Mouse (Mus musculus) lung, embryonic 15.5 days (tissue): Measurements from ENCODE around the gene Smarca2. TPM values are rescaled to one million over a fixed set of nuclear protein-coding genes. Genes with fewer than 3 reads are reported as not detected.

Experiments used
- ATAC-seq: fragments of 200-750 bp; cut with Nextera tagmentation; 2 replicates; pipeline ENCODE4 v1.8.0; 2017; ENCODE audit warnings: moderate number of reproducible peaks, borderline replicate concordance; ENCODE audit not compliant: low FRiP score, low TSS enrichment; ENCODE audit errors: extremely low read depth
- H3K27ac ChIP-seq: fragments of 300-500 bp; sonication (generic); 2 replicates; pipeline ENCODE4 v1.5.1; 2015; ENCODE audit warnings: moderate library complexity, mild to moderate bottlenecking, inconsistent platforms
- H3K27me3 ChIP-seq: fragments of 300-500 bp; sonication (generic); 2 replicates; pipeline ENCODE4 v1.6.1; 2015; ENCODE audit warnings: inconsistent platforms
- H3K36me3 ChIP-seq: fragments of 300-500 bp; sonication (generic); 2 replicates; pipeline ENCODE4 v1.6.1; 2015; ENCODE audit warnings: inconsistent platforms
- H3K4me1 ChIP-seq: fragments of 300-500 bp; sonication (generic); 2 replicates; pipeline ENCODE4 v1.6.1; 2015; ENCODE audit warnings: inconsistent platforms
- H3K4me2 ChIP-seq: fragments of 300-500 bp; sonication (generic); 2 replicates; pipeline ENCODE4 v1.6.1; 2015; ENCODE audit warnings: inconsistent platforms, mild to moderate bottlenecking, moderate library complexity
- H3K4me3 ChIP-seq: fragments of 300-500 bp; sonication (generic); 2 replicates; pipeline ENCODE4 v1.5.1; 2015; ENCODE audit warnings: mild to moderate bottlenecking, inconsistent platforms
- H3K9ac ChIP-seq: fragments of 300-500 bp; sonication (generic); 2 replicates; pipeline ENCODE4 v1.6.1; 2015; ENCODE audit warnings: inconsistent platforms
- H3K9me3 ChIP-seq: fragments of 300-500 bp; sonication (generic); 2 replicates; pipeline ENCODE4 v1.6.1; 2016; ENCODE audit warnings: inconsistent platforms
- WGBS: fragments of 180-500 bp; shearing (Covaris S2); methylation state at CpG from one replicate; pipeline ENCODE4 v1.1.7; 2015; 5-methylcytosine and 5-hydroxymethylcytosine counted together
- polyA plus RNA-seq: library from polyadenylated mRNA; unstranded; fragments of >200 nt; fragmentation: Nextera tagmentation; extraction: Ambion mirVana; gene quantifications from 2 replicates; pipeline ENCODE4 v1.2.1, GENCODE M21; 2015

Smarca2 gene
- polyA plus RNA-seq, 1 experiment from 2014 or later = 45.3 TPM

- no peak overlapping the region for H3K27ac ChIP-seq
- H3K4me2 ChIP-seq = no peak overlapping the region
- no peaks in the 10 kb centered on the region for H3K4me1 ChIP-seq
- H3K9ac ChIP-seq = no peak overlapping the region
- no peak overlapping the region for H3K4me3 ChIP-seq
- H3K36me3 ChIP-seq = peaks cover 16% of the 10 kb centered on the region
- H3K27me3 ChIP-seq = no peaks in the 10 kb centered on the region
- WGBS = 83% methylated on average over 6 of the region's 6 CpGs
- no peak for ATAC-seq
- H3K9me3 ChIP-seq = no peaks in the 10 kb centered on the region
Measured at GRCm38 (mm10) chr19:26767941-26768340, 163.1 kb downstream of the Smarca2 start.

GRCm38 (mm10) chr19:26768846-26769245 lies 164.0 kb downstream of the Smarca2 start:
- Histone ChIP-seq H3K4me1 (no peaks in the 10 kb centered on the region), H3K9ac (no peak overlapping the region), H3K9me3 (no peaks in the 10 kb centered on the region), H3K4me2 (no peak overlapping the region), H3K27ac (no peak overlapping the region), H3K27me3 (no peaks in the 10 kb centered on the region), H3K36me3 (peaks cover 16% of the 10 kb centered on the region), H3K4me3 (no peak overlapping the region)
- 84% methylated on average over 5 of the region's 5 CpGs for WGBS
- ATAC-seq = no peak

DNA sequence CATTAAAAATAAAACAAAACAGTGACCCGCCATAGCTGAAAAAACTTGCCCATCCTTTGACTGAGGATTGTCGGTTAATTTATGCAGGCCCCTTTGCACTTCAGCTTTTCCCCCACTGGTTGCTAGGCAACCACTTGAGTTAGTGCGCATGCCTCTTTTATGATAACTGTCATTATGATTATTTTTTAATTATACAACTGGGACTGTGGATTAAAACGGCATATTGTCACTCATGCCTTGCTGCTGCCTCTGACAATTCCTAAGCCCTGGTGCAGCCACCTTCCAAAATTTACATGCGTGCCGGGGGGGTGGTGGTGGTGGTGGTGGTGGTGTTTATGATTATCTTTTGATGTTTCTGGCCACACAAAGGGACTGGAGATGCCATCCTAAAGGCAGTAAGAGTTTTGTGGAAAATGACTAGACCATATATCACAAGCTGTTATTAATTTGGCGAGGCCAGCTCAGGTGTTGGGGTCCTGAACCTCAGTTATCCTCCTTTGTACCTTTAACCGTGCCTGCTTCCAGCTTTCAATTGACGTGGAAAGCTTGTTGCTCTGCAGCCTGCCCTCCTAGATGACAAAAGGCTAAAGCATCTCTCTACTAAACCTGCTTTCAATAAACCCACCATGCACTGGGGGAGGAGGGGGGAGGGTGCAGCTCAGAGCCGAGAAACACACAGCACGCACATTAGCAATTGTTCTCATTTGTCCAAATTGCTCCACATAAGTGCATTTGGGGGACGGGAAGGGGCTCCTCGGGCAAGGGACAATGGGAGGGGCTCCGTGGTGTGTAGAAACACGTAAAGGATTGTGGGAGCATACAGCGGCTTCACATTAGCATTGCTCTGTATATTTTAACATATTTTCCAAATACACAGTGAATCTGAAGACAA lies 165.0 kb downstream of the Smarca2 start:
- Histone ChIP-seq H3K9me3 (no peaks in the 10 kb centered on the region), H3K27ac (no peak overlapping the region), H3K4me3 (no peak overlapping the region), H3K36me3 (peaks cover 26% of the 10 kb centered on the region), H3K4me1 (no peaks in the 10 kb centered on the region), H3K9ac (no peak overlapping the region), H3K4me2 (no peak overlapping the region), H3K27me3 (no peaks in the 10 kb centered on the region)
- no peak for ATAC-seq
- 64% methylated on average over 16 of the region's 16 CpGs for WGBS

DNA sequence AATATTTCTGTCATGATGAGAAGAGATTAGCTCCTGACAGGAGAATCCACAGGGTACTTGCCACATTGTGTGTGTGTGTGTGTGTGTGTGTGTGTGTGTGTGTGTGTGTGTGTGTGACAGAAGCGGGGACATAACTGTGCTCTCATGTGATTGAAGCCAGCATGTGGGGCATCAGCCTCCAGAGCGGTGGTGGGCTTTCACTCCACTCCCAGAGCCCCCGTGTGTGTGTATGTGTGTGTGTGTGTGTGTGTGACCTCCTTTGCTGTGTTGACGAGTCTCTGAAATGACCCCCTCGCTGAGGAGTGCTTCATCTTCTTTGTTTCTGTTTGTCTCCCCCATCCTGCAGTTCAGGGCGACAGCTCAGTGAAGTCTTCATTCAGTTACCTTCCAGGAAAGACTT lies 165.7 kb downstream of the Smarca2 start:
- H3K4me2 ChIP-seq = no peak overlapping the region
- H3K27ac ChIP-seq = no peak overlapping the region
- no peaks in the 10 kb centered on the region for H3K27me3 ChIP-seq
- H3K9ac ChIP-seq = no peak overlapping the region
- WGBS = 63% methylated on average over 6 of the region's 6 CpGs
- no peaks in the 10 kb centered on the region for H3K4me1 ChIP-seq
- H3K9me3 ChIP-seq = no peaks in the 10 kb centered on the region
- ATAC-seq = no peak
- H3K36me3 ChIP-seq = peaks cover 29% of the 10 kb centered on the region
- H3K4me3 ChIP-seq = no peak overlapping the region

DNA sequence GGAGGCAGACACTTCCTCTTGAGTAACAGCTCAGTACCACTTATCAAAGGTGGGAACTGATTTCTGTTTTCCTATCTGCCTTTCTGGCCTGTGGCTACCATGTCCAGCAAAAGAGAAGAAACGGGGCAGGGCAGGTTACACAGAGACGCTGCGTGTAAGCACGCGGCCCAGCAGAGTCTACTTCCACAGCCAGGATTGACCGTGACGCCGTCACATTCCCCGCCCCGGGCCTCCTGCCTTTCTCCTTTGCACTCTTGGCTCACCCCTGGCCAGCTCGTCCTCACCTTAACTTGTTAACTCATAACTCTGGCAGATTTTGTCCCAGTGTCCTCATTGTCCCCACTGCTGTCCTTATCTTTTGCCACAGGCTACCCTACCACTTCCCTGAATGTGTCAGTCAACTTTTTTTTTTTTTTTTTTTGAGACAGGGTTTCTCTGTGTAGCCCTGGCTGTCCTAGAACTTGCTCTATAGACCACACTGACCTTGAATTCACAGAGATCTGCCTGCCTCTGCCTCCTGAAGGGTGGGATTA lies 167.3 kb downstream of the Smarca2 start:
- ATAC-seq = no peak
- Histone ChIP-seq H3K4me2 (no peak overlapping the region), H3K4me3 (no peak overlapping the region), H3K9ac (no peak overlapping the region), H3K27me3 (no peaks in the 10 kb centered on the region), H3K27ac (no peak overlapping the region), H3K9me3 (no peaks in the 10 kb centered on the region), H3K4me1 (no peaks in the 10 kb centered on the region), H3K36me3 (peaks cover 41% of the 10 kb centered on the region)
- WGBS = 94% methylated on average over 11 of the region's 11 CpGs

- Histone ChIP-seq H3K9ac (no peak overlapping the region), H3K9me3 (no peaks in the 10 kb centered on the region), H3K4me3 (no peak overlapping the region), H3K4me2 (no peak overlapping the region), H3K27me3 (no peaks in the 10 kb centered on the region), H3K4me1 (no peaks in the 10 kb centered on the region), H3K36me3 (peaks cover 63% of the 10 kb centered on the region), H3K27ac (no peak overlapping the region)
- no peak for ATAC-seq
- WGBS = 69% methylated on average over 27 of the region's 27 CpGs
Measured at GRCm38 (mm10) chr19:26776066-26777025, 171.5 kb downstream of the Smarca2 start.

DNA sequence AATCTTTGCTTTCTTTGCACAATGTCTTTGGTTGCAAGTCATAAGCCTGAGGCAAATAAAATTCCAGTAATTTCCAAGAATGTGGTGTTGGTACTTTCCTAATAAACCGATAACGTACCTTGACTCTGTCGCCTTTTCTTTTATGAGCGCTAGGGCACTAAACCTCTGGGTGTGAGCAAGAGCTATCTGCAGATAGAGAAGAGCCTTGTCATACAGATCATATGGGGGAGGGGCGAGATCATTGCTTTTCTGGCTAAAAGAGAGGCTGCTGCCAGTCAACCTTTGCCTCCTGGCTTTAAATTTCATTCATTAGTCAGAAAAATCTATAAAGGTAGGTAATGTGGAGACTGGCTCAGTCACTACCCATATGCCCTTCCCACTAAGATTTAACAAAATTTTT lies 173.3 kb downstream of the Smarca2 start:
- Histone ChIP-seq H3K9me3 (no peaks in the 10 kb centered on the region), H3K4me1 (no peaks in the 10 kb centered on the region), H3K4me2 (no peak overlapping the region), H3K36me3 (peaks cover 51% of the 10 kb centered on the region), H3K9ac (no peak overlapping the region), H3K4me3 (no peak overlapping the region), H3K27me3 (no peaks in the 10 kb centered on the region), H3K27ac (no peak overlapping the region)
- no peak for ATAC-seq
- 91% methylated on average over 5 of the region's 5 CpGs for WGBS

GRCm38 (mm10) chr19:26781209-26781608 lies 176.4 kb downstream of the Smarca2 start:
- Histone ChIP-seq H3K27ac (no peak overlapping the region), H3K4me3 (no peak overlapping the region), H3K4me1 (no peaks in the 10 kb centered on the region), H3K36me3 (peaks cover 32% of the 10 kb centered on the region), H3K9me3 (no peaks in the 10 kb centered on the region), H3K27me3 (no peaks in the 10 kb centered on the region), H3K9ac (no peak overlapping the region), H3K4me2 (no peak overlapping the region)
- ATAC-seq = no peak
- 92% methylated on average over 2 of the region's 2 CpGs for WGBS

- Histone ChIP-seq H3K4me3 (no peak overlapping the region), H3K27ac (no peak overlapping the region), H3K4me2 (no peak overlapping the region), H3K9me3 (no peaks in the 10 kb centered on the region), H3K9ac (no peak overlapping the region), H3K36me3 (no peaks in the 10 kb centered on the region), H3K4me1 (no peaks in the 10 kb centered on the region), H3K27me3 (no peaks in the 10 kb centered on the region)
- no peak for ATAC-seq
- WGBS = 59% methylated on average over 5 of the region's 5 CpGs
Measured at GRCm38 (mm10) chr19:26788446-26788845, 183.6 kb downstream of the Smarca2 start.

DNA sequence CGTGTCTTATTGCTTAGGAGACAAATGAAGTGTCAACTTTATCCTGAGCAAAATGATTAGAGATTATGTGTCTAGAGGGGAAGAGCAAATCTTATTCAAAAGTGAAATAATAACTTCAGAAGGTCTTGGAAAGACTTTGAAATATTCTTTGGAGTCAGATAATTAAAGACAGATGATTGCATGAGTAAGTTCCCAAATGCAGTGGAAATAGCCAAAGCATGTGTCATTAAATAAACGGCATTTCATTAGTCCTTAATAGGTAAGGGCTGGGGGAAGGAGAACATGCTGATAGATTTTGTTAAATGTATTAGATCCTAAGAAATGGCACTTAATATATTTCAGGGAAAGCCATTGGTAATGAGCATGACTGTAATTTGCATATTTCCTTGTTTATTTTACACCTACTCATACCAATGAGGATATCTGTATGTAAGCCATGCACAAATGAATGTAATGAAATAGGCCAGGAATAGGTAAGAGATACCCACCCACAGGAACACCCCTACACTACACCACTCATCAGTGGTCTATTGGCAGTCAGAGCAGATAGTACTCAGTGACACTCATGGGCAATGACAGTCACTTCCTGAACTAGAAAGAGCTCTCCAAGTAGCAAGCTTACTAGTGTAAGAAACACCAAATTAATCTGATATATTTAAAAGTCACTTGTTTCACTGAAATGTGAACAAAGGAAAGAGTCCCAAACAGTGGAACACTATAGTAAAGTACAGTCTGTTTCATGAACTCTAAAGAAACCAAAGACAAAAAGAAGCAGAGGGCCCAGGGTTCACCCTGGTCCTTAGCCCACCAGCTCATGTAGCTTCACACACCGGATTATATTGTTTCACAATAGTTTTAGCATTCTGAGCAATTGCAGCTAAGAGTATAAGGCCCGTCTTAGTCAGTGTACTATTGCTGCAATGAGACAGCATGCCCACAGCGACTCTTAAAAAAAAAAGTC lies 185.8 kb downstream of the Smarca2 start:
- H3K36me3 ChIP-seq = no peaks in the 10 kb centered on the region
- WGBS = 62% methylated on average over 5 of the region's 5 CpGs
- H3K4me2 ChIP-seq = no peak overlapping the region
- H3K9ac ChIP-seq = no peak overlapping the region
- H3K27ac ChIP-seq = peak overlapping the region; percentile 41; the same call in 1 of the 2 replicates
- peak; percentile 75; the same call in 1 of the 2 replicates for ATAC-seq
- no peaks in the 10 kb centered on the region for H3K27me3 ChIP-seq
- H3K4me1 ChIP-seq = no peaks in the 10 kb centered on the region
- H3K9me3 ChIP-seq = no peaks in the 10 kb centered on the region
- no peak overlapping the region for H3K4me3 ChIP-seq

- Histone ChIP-seq H3K27me3 (no peaks in the 10 kb centered on the region), H3K27ac (no peak overlapping the region), H3K36me3 (no peaks in the 10 kb centered on the region), H3K9me3 (no peaks in the 10 kb centered on the region), H3K4me1 (no peaks in the 10 kb centered on the region), H3K9ac (no peak overlapping the region), H3K4me3 (no peak overlapping the region), H3K4me2 (no peak overlapping the region)
- WGBS = 63% methylated on average over 1 of the region's 3 CpGs
- ATAC-seq = no peak
Measured at GRCm38 (mm10) chr19:26794315-26794714, 189.5 kb downstream of the Smarca2 start.
